Mouse (Mus musculus) left cerebral cortex, adult 11 months (tissue): ENCODE results near the gene Cygb.
"Not testable (repeated sequence)": the region's sequence is repeated elsewhere in the genome, so short reads cannot be mapped to it uniquely, and the experiment has no call there.

Experiments
- DNase-seq: peaks from one replicate; pipeline ENCODE4 v3.0.0; 2022; ENCODE audit warnings: low spot score

Gene Cygb

GRCm38 (mm10) chr11:116654255-116654821 lies at the start of gene Cygb:
Gene Cygb, minus strand, starts transcription at chr11:116654313.
- DNase-seq: no peak

GRCm38 (mm10) chr11:116701377-116701841 lies 47.3 kb upstream of the Cygb start:
- DNase-seq: no peak

GRCm38 (mm10) chr11:116697521-116697920 lies 43.4 kb upstream of the Cygb start:
- DNase-seq: no peak

GRCm38 (mm10) chr11:116696426-116696825 lies 42.3 kb upstream of the Cygb start:
- DNase-seq: no peak

GRCm38 (mm10) chr11:116695194-116695880 lies 41.2 kb upstream of the Cygb start:
- DNase-seq: no peak

- no peak for DNase-seq
These were observed 40.4 kb upstream of the Cygb start for GRCm38 (mm10) chr11:116694250-116695193.

GRCm38 (mm10) chr11:116693899-116694249 lies 39.8 kb upstream of the Cygb start:
- DNase-seq: no peak

- no peak for DNase-seq
These were observed 36.8 kb upstream of the Cygb start for GRCm38 (mm10) chr11:116690701-116691575.

- DNase-seq: no peak
These were observed 35.5 kb upstream of the Cygb start for GRCm38 (mm10) chr11:116689622-116690021.

- no peak for DNase-seq
These were observed 33.8 kb upstream of the Cygb start for GRCm38 (mm10) chr11:116687897-116688296.

GRCm38 (mm10) chr11:116685729-116686128 lies 31.6 kb upstream of the Cygb start:
- no peak for DNase-seq

GRCm38 (mm10) chr11:116683777-116684176 lies 29.7 kb upstream of the Cygb start:
- DNase-seq: no peak

GRCm38 (mm10) chr11:116682501-116683144 lies 28.5 kb upstream of the Cygb start:
- no peak for DNase-seq

GRCm38 (mm10) chr11:116681147-116681546 lies 27.0 kb upstream of the Cygb start:
- DNase-seq: no peak

- DNase-seq: no peak
These were observed 26.4 kb upstream of the Cygb start for GRCm38 (mm10) chr11:116680321-116681091.

GRCm38 (mm10) chr11:116679148-116679547 lies 25.0 kb upstream of the Cygb start:
- no peak for DNase-seq

GRCm38 (mm10) chr11:116677711-116678441 lies 23.8 kb upstream of the Cygb start:
- no peak for DNase-seq

GRCm38 (mm10) chr11:116676175-116676976 lies 22.3 kb upstream of the Cygb start:
- no peak for DNase-seq

- not testable (repeated sequence) for DNase-seq
These were observed 21.3 kb upstream of the Cygb start for GRCm38 (mm10) chr11:116675429-116675828.
